Mouse (Mus musculus) adrenal gland, postnatal 10 days (tissue): ENCODE results near the gene Ggact. TPM values are rescaled to one million over a fixed set of nuclear protein-coding genes. Genes with fewer than 3 reads are reported as not detected.

Source experiments
- DNase-seq: peaks from one replicate; pipeline ENCODE4 v3.0.0; 2021; ENCODE audit warnings: mixed read lengths
- long read RNA-seq, 2 experiments: library from polyadenylated mRNA; stranded (forward); transcript quantifications; one replicate each; pipeline ENCODE4 v2.0.0; 2021
- total RNA-seq, 2 experiments: library from RNA; stranded (reverse); gene quantifications; 2 replicates each; pipeline ENCODE4 v1.2.3; 2021

The Ggact gene
- 10 to 100 TPM; 36.5 to 45.0 TPM for total RNA-seq
- long read RNA-seq, experiment 1, transcript Ggact-205 (3 exons, 609 nt), result minor isoform, 15 of 42 reads
- long read RNA-seq, experiment 1, transcript Ggact-201 (3 exons, 1,076 nt), result major isoform, 18 of 42 reads
- long read RNA-seq, experiment 1, partial matches to known transcripts, result 6 of 42 reads
- long read RNA-seq, experiment 1, other reads (novel, unspliced or antisense), result 3 of 42 reads
- long read RNA-seq, experiment 2, partial matches to known transcripts, result 2 of 14 reads
- long read RNA-seq, experiment 2, other reads (novel, unspliced or antisense), result 5 of 14 reads

DNA sequence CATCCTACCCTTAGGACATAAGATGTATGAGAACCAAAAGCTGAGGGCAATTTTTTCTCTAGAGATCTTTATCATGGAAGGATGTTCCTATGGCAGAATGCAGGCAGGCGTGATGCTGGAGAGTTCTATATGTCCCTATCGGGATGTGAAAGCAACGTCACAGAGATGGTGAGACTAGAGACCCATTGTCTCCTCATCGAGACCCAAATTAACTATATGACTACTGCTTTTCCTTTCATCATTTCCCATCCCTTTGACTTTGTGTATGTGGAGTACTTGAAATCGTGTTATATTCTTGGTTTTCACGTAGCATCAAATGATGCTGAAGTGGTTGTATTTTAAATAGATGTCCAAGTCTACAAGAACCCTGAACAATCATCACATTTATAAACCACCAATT, at the start of gene Ggact:
Gene Ggact (minus strand): TSS at position 101 of the 400 bp plus-strand sequence.
- no peak for DNase-seq

DNA sequence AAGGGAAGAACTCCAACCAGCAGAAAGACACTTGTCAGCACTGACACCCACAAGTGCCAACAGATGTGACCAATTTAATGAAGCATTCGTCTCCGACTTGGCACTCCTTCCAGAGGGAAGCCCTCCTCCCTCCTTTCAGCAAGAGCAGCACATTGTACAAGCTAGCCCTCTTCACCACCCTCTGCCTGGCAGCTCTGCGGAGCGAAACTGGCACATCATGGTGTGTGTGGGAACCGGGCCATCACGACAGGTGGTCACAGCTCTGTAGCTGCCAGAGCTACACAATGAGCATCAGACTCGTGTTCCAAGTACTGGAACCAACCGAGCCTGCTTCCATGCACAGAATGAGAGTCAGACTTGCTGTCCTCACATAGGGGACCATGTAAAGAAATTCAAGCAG, 44.4 kb upstream of the Ggact start:
- no peak for DNase-seq

DNA sequence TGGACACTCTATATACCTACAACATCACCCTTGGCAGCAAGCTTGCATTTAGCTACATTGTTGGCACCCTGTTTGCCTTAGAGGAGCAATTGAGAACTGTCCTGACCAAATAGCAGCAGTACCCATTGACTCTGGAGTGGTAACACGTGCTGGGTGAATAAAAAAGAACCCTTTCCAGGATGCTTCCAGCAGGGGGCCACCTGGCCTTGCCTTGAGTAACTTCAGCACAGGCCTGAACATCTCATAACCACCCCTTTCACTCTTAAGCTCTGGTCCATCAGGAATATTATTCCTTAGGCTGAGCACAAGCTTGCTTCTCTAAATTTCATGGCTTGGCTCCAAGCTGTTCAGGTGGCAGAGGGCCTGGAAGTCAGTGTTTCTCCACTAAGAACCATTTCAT, 39.8 kb upstream of the Ggact start:
- peak; percentile 65 for DNase-seq

DNA sequence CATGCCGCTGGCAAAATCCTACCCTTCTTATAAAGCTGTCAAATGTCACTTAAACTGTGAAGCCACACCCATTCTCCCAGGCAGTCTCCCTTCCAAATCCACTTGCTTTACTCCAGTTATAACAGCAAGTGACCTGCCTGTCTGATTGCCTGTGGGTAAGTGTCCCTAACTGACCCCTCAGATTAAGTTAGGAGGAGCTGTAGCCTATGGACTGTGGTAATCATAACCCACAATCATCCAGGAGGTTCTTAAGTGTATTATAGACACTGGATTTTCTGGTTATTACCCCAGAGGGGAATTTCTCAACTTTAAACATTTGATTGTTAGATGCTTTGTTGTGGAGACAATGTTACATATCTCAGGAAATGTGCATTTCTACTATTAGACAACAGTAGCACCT, 39.0 kb upstream of the Ggact start:
- no peak for DNase-seq

DNA sequence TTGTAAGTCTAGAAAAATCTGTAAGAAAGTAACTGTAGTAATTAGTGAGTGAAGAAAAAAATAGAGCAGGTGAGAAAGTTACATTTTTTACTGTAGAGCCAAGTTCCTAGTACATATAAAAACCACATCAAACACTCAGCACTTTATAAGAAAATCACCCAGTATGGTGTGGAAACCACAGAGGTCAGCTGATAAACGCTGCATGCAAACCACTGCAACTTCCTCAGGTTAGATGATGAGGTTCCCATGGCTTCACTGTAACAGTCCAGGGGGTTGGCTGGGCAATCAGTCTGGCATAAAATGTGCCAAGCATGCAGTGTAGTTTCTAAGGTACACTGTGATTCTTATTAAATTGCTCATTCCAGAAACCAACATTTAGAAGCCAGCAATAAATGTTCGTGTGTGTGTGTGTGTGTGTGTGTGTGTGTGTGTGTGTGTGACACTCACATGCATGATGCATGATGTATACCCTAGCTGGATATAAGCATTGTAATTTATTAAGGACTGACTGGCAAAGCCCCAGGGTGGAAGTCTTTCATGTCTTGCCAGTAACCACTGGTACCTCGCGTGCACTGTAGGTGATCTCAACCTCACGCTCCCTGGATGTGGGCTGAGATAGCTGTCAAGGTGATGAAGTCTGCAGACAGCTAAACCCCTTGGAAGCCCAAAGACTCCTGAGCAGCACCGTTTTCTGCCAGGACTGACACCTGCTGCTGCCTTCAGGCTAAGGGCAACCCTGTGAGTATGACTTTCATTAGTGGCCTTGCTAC, 38.3 kb upstream of the Ggact start:
- no peak for DNase-seq

DNA sequence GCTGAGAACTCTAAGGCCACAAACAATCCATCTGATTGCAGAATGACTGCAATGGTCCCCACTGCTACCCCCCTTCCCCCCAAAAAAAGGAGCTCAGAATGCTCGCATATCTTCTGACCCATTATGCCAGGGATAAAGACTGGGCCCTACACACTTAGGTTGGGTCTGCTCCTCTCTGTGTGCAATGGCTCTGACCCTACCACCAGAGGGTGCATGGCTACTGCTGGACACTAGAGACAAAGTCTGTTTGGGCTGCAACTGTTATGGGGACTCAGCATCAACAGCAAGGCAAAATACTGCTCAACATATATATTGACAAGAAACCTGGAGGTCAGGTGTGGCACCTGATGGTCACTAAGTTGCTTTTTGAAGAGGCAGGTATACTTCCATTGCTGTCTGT, 37.4 kb upstream of the Ggact start:
- peak; percentile 16 for DNase-seq

DNA sequence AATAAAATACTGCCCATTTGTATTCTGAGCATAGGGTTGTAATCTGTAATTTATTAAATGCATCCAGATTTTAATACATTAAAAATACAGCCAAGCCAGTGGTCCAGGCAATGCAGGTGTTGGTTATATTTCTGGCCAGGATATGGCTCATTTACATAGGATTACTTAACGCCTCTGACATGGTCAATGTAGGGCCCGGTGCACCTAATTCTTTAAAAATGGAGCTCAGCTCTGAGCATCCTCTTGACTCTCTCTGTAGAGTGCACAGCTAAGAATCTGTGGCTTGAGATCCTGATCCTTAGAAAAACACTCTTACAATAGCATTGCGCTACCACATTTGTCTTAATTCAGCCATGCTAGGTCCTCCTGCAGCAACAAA, 29.9 kb upstream of the Ggact start:
- no peak for DNase-seq

DNA sequence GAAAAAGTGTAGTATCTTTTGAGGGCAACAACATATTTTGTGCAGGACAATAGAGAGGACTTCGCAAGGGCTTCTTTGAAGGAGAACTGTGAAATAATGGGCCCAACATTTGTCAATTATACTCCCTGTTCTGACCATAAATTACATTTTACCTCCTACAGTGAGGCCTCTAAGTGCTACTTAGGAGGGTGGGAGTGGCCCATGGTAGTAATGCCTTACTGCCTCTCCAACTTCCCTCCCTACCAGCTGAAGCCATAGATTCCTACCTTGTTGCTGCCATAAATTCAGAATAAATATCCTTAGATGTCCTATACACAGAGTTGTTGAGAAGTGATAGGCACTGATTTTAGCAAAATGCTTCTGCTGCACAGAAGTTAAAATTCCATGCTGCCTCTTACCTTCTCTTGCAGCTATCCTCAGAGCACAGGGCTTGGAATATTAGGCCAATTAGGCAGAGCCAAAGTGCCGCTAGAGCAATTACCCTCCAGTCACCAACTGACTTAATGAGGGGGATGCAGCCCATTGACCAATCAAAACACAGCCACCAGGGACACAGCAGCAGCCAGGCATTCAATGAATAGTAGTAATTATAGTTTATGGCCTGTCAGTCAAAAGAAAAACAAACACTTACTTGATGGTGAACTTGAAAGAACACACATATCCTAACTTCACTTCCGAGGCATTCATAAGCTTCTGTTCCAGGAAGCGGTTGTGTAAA, 29.4 kb upstream of the Ggact start:
- DNase-seq, result no peak

DNA sequence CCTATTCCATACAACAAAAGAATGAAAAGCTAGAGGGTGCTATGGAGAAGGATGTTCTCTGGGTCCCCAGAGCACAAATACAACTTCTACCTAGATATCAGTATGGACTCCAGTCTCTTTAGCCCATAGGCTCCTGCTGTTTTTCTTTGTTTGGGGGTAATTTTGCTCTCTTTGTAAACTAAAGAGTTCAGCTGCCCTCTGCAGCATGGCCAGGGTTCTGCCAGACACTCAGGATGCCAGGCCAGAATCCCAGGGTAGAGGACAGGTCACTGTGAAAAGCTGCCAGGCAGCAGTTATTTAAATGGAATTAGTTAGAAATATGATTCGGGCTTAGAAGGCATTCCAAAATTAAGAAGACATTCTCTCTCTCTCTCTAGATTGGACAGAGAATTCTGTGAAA, 22.9 kb upstream of the Ggact start:
- DNase-seq, result no peak

DNA sequence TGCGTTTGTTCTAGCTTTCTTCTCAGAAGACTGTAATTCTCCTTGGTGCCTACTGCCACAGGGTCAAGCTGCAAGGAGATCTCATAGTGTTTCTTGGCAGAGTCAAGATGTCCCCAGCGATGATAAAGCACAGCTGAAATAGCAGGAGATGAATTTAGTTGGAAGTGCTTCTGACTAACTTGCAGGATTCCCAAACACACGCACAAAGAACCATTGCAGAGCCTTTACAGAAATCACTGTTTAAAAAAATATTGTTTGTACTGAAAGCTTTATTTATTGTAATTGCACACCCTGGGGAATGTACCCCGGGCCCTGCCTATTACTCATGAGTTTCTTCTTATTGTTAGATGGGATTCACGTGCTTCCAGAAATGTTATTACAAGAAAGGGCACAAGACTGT, 6.5 kb upstream of the Ggact start:
- DNase-seq, result no peak

DNA sequence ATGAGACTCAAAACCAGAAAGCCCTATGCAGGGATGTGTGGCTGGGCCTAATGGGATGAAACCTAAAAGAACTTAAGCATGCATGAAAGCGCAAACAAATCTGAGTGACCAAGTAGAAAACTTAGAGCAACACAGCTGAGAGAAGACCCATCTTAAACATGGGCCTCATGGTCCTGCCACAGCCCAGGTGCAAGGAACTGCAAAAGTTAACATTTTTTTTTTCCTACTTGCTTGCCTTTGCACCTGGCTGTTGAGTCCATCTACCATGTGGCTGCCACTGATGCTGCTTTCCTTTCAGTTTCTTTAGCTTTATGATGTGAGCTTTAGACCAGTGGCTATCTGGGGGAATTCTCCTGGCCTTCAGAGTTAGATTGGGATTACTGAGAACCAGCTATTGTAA, 4.1 kb upstream of the Ggact start:
- DNase-seq, result no peak

DNA sequence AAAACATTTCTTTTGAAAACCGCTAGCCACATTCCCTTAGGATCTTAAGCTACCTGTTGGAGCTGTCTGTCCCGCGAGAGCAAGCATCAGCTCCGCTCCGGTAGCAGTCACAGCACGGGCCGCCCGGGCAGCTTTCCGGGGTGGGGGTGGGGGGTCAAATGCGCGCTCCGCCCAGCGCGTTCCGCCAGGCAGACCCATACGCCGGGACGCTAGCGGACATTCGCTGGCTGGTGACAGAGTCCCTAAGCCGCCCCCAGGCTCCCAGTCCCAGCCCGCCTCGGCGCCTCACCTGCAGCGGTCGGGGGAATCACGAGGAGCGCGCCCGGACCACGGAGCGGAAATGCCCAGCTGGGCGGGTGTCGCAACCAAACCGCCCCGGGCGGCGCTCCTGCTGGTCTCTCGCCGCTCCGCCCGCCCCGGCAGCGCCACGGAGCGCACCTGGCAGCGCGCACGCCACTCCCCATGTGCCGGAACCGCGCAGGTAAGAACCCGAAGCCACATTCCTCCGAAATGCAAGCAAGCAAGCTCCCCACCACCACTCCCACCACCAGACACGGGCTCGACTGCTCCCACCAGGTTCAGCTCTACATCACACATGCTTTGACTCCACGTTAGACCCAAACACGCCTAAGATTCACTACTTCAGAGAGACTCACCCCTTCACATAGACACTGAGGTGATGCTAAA, 602 bp downstream of the Ggact start:
- peak; percentile 82 for DNase-seq

DNA sequence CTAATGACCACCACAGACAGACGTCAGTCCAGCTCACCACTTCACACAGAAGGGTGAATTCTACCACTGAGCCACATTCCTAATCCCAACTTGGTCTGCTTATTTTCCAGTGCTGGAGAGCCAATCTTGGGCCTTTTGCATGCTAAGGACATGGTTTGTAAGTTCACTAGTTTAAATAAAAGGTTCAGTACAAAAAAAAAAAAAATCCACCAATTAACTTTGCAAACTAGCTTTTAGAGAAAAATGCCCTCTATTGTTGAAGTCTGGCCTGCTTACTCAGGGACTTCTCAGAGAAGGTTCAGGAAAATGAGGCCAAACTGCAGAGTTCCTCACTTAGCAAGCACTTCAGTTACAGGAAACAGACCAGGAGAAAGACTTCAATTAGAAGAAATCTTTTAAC, 1.4 kb downstream of the Ggact start:
- no peak for DNase-seq

DNA sequence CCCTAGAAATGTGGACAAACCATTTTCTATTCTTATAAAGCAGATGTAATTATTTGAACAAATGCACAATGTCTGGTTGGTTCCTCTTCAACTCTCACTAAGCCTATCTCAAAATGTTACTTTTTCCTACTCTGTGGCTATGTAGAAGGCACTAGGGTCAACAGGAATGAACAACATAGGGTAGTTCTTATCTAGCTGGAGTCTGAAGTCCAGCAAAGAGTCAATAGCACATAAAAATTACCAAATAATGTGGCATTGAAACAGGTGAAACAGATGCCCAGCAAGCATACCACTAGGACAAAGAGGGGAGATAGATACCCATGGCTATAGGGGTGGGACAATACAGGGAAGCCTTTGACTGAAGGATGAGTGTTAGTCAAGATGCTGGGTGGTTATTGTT, 2.3 kb downstream of the Ggact start:
- DNase-seq, result no peak

DNA sequence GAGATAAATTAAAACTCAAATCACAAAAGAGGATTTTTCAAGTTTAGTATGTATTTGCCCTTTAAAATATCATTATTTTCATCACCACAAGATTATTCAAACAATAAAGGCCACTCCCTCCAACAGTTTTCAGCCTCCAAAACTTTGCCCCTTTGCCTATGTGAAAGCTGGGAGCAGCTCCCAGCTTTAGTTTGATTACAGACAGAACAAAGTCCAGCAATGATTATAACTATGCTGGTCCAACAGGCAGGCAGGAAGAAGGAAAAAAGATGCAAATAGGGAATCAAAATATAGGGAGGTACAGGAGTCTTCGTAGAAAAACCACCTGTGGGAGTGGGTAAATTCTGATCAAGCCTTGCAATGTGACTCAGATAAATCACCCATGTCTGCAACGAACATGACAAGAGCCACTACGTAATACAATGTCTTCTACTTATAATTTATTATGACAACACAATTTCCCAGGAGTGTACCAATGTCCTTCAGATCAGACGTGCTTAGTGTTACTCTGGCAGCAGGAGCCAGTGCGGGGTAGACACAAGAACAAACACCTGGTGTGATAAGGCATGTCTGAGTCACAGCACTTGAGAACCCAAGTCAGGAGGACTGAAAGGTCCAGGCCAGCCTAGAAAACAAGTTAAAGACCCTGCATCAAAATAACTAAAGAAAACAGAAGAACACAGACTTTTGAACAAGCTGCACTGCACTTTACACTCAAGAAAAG, 4.0 kb downstream of the Ggact start:
- DNase-seq, result no peak

DNA sequence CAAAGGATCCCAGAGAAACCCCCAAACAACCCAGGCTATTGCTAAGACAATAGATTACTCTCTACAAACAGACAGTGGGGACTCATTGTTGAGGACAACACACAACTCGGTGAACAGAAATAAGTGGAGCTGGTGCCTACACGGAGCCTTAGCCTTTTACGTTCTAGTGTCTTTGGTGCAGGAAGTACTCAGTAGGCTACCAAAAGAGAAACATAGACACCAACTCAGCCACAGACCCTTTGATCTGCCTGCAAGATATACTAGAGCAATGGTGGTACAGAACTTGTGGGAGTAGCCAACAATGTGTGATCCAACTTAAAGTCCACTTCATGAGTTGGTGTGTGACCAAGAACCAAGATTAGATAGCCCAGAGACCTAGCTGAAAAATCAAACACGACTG, 5.5 kb downstream of the Ggact start:
- DNase-seq, result no peak

DNA sequence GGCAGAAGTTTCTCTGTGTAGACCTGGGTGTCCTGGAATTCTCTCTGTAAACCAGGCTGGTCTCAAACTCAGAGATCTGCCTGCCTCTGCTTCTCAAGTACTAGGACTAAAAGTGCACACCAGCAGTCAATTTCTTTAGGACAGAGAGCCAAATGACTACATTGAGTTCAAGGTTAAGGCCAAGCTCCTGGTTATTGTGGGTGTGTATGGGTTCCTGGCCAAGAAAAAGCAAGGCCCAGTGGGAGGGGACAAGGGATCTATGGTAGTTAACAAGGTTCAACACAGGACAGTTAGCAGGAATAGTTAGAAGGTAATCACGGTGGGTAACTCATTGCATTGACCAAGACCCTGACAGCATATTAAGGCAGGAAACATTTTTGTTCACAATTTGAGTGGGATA, 8.6 kb downstream of the Ggact start:
- DNase-seq, result no peak

DNA sequence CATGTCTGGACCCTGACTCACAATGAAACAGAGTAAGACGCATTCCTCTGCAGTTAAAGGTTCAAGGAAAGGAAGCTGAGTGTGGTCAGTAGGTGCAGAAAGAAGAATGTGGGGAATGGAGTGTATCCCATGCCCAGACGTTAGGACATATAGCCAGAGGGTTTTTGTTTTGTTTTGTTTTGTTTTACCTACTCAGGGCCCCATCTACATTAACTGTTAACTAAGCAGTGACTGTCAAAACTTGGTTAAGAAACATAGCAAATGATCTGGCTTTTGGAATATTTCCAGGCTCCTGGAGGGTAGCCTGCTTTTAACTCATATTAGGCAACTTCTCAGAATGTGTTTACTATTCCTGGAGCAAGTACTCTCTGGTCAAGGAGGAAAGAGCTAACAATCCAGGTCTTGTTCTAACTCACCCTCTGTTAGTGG, 9.6 kb downstream of the Ggact start:
- DNase-seq, result no peak

DNA sequence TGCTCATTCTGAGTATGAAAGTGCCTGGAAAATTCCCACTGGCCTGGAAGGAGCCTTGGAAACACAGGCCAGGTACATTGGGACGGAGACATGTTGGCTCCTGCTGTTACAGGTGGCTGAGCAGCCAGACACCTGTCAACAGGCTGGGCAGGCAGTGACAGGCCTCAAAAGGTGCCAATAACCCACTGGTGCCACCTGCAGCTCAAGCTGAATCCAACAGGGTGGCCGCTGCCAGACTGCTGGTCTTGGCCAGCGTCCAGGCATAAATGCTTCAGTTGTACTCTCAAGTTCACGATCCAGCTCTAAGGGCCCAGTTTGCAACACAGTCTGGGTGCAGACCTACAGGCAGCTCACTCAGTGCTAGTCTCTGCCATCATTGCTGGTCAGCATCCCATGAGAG, 10.7 kb downstream of the Ggact start:
- peak; percentile 86 for DNase-seq

DNA sequence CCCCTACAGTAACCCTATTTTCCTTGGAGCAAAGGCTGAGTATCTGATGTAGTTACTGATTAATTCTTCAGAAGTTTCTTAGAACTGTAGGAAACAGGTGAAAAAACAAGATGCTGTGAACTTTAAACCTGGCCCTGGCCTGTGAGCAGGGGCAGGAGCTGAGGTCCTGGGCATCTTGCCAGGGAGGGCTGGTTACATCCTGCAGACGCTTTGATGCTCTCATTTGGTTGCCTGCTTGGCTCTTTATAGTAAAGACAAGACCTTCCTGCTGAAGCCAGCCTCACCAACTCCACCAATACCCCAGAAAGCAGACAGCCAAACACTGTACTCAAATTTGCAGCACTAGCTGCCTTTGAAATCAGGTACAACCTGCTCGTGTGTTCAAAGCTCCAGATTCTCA, 11.4 kb downstream of the Ggact start:
- DNase-seq, result peak; percentile 69

DNA sequence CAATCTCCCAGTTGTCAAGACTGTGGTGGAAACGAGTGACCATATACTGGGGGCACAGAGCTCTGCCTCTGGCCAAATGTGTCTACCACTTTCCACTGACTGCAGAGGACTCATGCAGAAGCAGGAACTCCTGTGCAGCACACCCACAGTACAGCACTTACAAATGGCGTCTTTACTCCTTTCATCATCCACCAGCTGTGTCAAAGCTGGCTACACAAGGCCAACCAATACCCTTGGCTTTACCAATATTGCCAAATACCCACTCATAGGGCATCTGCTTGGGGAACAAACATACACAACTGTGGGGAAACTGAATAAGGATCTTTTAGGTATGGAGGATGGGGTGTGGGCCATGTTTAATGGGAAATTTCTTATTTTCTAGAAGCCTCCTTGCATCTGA, 11.8 kb downstream of the Ggact start:
- no peak for DNase-seq

DNA sequence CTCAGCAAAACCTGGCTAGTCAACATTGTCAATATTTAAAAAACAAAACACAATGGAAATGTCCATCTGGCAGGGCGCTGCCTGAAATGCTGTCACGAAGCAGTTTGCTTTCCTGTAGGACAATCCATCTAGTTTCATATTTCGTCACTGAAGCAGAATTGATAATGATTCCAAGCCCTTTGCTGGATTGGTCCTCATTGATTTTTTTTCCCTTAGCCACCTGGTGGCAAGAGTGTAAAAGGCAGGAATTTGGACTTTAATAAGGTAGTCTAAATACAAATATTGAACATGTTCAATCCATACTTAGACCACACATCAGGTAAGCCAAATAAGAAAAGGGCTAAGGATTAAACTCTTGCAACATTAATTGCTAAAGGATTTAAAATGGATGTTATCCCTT, 12.4 kb downstream of the Ggact start:
- no peak for DNase-seq
